Mouse (Mus musculus) intestine, embryonic 14.5 days (tissue): ENCODE data around the gene Tex14. TPM values are rescaled to one million over a fixed set of nuclear protein-coding genes. Genes with fewer than 3 reads are reported as not detected.
"Not testable (repeated sequence)": the region's sequence is repeated elsewhere in the genome, so short reads cannot be mapped to it uniquely, and the experiment has no call there.

Experiments
- ATAC-seq: fragments of 200-750 bp; cut with Nextera tagmentation; replicated peaks from 2 replicates; pipeline ENCODE4 v1.8.0; 2017; ENCODE audit warnings: low read depth, moderate number of reproducible peaks, moderate TSS enrichment, moderate library complexity; ENCODE audit not compliant: low FRiP score, low TSS enrichment
- DNase-seq: peaks from one replicate; pipeline ENCODE4 v3.0.0-alpha.2; 2018; ENCODE audit warnings: low spot score
- H3K27ac ChIP-seq: fragments of 300-500 bp; sonication (generic); 2 replicates; pipeline ENCODE4 v1.5.1; 2014; ENCODE audit warnings: low read depth, mild to moderate bottlenecking, control low read depth
- H3K27me3 ChIP-seq: fragments of 300-500 bp; sonication (generic); replicated peaks from 2 replicates; pipeline ENCODE4 v1.6.1; 2014; ENCODE audit warnings: low read length, control low read depth; ENCODE audit not compliant: control insufficient read depth, insufficient read depth
- H3K36me3 ChIP-seq: fragments of 300-500 bp; sonication (generic); 2 replicates; pipeline ENCODE4 v1.6.1; 2014; ENCODE audit warnings: low read length, control low read depth; ENCODE audit not compliant: control insufficient read depth, insufficient read depth
- H3K4me1 ChIP-seq: fragments of 300-500 bp; sonication (generic); replicated peaks from 2 replicates; pipeline ENCODE4 v1.6.1; 2014; ENCODE audit warnings: low read length, control low read depth, mixed read lengths; ENCODE audit not compliant: control insufficient read depth, insufficient read depth
- H3K4me2 ChIP-seq: fragments of 300-500 bp; sonication (generic); 2 replicates; pipeline ENCODE4 v1.6.1; 2014; ENCODE audit warnings: low read length
- H3K4me3 ChIP-seq: fragments of 300-500 bp; sonication (generic); 2 replicates; pipeline ENCODE4 v1.5.1; 2014; ENCODE audit warnings: low read depth, low read length, control low read depth, mixed read lengths
- H3K9ac ChIP-seq: fragments of 300-500 bp; sonication (generic); 2 replicates; pipeline ENCODE4 v1.6.1; 2014; ENCODE audit warnings: mild to moderate bottlenecking, low read length
- H3K9me3 ChIP-seq: fragments of 300-500 bp; sonication (generic); 2 replicates; pipeline ENCODE4 v1.6.1; 2016; ENCODE audit warnings: low read length, control low read depth; ENCODE audit not compliant: control insufficient read depth
- WGBS: fragments of 180-500 bp; shearing (Covaris S2); extraction: QIAGEN DNeasy Blood & Tissue Kit; methylation state at CpG from one replicate; pipeline ENCODE4 v1.1.7; 2014; 5-methylcytosine and 5-hydroxymethylcytosine counted together
- polyA plus RNA-seq: library from polyadenylated mRNA; unstranded; fragments of >200 nt; fragmentation: Nextera tagmentation; extraction: Ambion mirVana; gene quantifications from 2 replicates; pipeline ENCODE4 v1.2.1, GENCODE M21; 2014

Gene Tex14
- polyA plus RNA-seq, 1 experiment from 2014 or later = 0.65 TPM

GRCm38 (mm10) chr11:87449200-87449547 lies 44.3 kb downstream of the Tex14 start:
- ATAC-seq (no peak), DNase-seq (no peak)
- H3K4me2 ChIP-seq = no peak overlapping the region
- no peaks in the 10 kb centered on the region for H3K27me3 ChIP-seq
- 3% methylated on average over 3 of the region's 3 CpGs for WGBS
- H3K27ac ChIP-seq = peak overlapping the region; percentile 55
- no peaks in the 10 kb centered on the region; the same call in 1 of the 2 replicates for H3K4me1 ChIP-seq
- H3K9ac ChIP-seq = no peak overlapping the region
- no peak overlapping the region for H3K4me3 ChIP-seq
- no peaks in the 10 kb centered on the region for H3K9me3 ChIP-seq
- H3K36me3 ChIP-seq = no peaks in the 10 kb centered on the region

- not testable (repeated sequence) for H3K4me3 ChIP-seq
Observed at GRCm38 (mm10) chr11:87449847-87450246, 45.0 kb downstream of the Tex14 start.

DNA sequence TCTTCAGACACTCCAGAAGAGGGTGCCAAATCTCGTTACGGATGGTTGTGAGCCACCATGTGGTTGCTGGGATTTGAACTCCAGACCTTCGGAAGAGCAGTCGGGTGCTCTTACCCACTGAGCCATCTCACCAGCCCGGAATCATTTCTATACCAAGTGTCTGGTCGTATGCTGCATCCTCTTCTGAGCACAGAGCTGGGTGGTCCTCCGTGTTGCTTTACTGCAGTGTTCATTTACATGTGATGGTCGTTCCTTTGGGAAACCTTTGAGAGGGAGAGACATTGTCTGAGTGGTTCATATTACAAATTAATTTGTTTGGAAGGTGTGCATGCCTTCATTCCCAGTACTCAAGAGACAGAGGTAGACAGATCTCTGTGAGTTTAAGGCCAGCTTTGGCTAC lies 47.9 kb downstream of the Tex14 start:
- not testable (repeated sequence) for ATAC-seq, DNase-seq, H3K4me2 ChIP-seq, H3K4me1 ChIP-seq, H3K27ac ChIP-seq, H3K27me3 ChIP-seq, H3K9me3 ChIP-seq, H3K9ac ChIP-seq, H3K4me3 ChIP-seq, H3K36me3 ChIP-seq
- 71% methylated on average over 6 of the region's 8 CpGs for WGBS

More at GRCm38 (mm10) chr11:87449847-87450246, 45.0 kb downstream of the Tex14 start:
- not testable (repeated sequence) for H3K36me3 ChIP-seq, H3K9me3 ChIP-seq, H3K27ac ChIP-seq, ATAC-seq, H3K4me1 ChIP-seq, H3K9ac ChIP-seq, H3K27me3 ChIP-seq, DNase-seq, H3K4me2 ChIP-seq
- WGBS = 60% methylated on average over 5 of the region's 5 CpGs

GRCm38 (mm10) chr11:87453216-87454034 lies 48.6 kb downstream of the Tex14 start:
- H3K9ac ChIP-seq = no peak overlapping the region
- H3K4me2 ChIP-seq = no peak overlapping the region
- no peak overlapping the region for H3K27ac ChIP-seq

DNA sequence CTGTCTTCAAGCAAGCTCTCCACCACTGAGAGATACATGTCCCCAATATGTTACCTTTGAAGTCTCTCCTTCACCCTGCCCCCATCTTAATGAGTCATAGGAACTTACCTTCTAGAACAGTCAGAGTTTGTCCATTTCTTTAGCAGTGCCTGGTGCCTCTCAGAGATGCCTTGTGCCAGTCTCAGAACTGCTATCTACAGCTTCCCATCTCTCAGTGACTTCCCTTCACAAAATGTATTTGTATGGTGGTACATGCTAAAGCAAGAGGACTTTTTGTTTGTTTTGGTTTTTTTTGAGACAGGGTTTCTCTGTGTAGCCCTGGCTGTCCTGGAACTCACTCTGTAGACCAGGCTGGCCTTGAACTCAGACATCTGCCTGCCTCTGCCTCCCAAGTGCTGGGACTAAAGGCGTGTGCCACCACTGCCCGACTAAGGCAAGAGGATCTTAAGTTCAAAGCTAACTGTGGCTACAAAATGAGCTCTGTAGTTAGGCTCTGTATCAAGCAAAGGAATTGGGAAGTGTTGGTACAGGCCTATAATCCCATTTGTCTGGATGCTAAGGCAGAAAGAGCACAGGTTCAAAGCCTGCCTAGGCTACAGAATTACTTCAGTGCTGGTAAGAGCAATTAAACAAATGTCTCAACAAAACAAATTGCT lies 49.3 kb downstream of the Tex14 start:
- DNase-seq (no peak), ATAC-seq (no peak)
- Histone ChIP-seq H3K27me3 (no peaks in the 10 kb centered on the region), H3K36me3 (no peaks in the 10 kb centered on the region), H3K9me3 (no peaks in the 10 kb centered on the region), H3K9ac (no peak overlapping the region), H3K27ac (no peak overlapping the region), H3K4me3 (no peak overlapping the region), H3K4me2 (no peak overlapping the region), H3K4me1 (no peaks in the 10 kb centered on the region)
- WGBS = 78% methylated on average over 2 of the region's 2 CpGs

More at GRCm38 (mm10) chr11:87453216-87454034, 48.6 kb downstream of the Tex14 start:
- Histone ChIP-seq H3K4me1 (no peaks in the 10 kb centered on the region), H3K27me3 (no peaks in the 10 kb centered on the region), H3K9me3 (no peaks in the 10 kb centered on the region), H3K4me3 (no peak overlapping the region), H3K36me3 (no peaks in the 10 kb centered on the region)
- DNase-seq (no peak), ATAC-seq (no peak)
- WGBS = 16% methylated on average over 13 of the region's 13 CpGs

GRCm38 (mm10) chr11:87455573-87455972 lies 50.7 kb downstream of the Tex14 start:
- DNase-seq = no peak
- Histone ChIP-seq H3K27ac (no peak overlapping the region), H3K4me1 (no peaks in the 10 kb centered on the region), H3K9me3 (no peaks in the 10 kb centered on the region), H3K4me2 (no peak overlapping the region), H3K4me3 (no peak overlapping the region), H3K27me3 (no peaks in the 10 kb centered on the region), H3K9ac (no peak overlapping the region), H3K36me3 (no peaks in the 10 kb centered on the region)
- no peak for ATAC-seq
- 92% methylated on average over 5 of the region's 5 CpGs for WGBS

GRCm38 (mm10) chr11:87455984-87456383 lies 51.1 kb downstream of the Tex14 start:
- no peaks in the 10 kb centered on the region for H3K9me3 ChIP-seq
- no peaks in the 10 kb centered on the region for H3K36me3 ChIP-seq
- no peak overlapping the region for H3K27ac ChIP-seq
- ATAC-seq = no peak
- H3K4me1 ChIP-seq = no peaks in the 10 kb centered on the region
- WGBS = 93% methylated on average over 4 of the region's 4 CpGs
- no peak for DNase-seq
- H3K4me3 ChIP-seq = no peak overlapping the region
- no peaks in the 10 kb centered on the region for H3K27me3 ChIP-seq
- H3K4me2 ChIP-seq = no peak overlapping the region
- H3K9ac ChIP-seq = no peak overlapping the region

- WGBS = 90% methylated on average over 6 of the region's 6 CpGs
- no peak overlapping the region for H3K4me3 ChIP-seq
- no peak overlapping the region for H3K9ac ChIP-seq
- H3K9me3 ChIP-seq = no peaks in the 10 kb centered on the region
- H3K36me3 ChIP-seq = no peaks in the 10 kb centered on the region
- no peak overlapping the region for H3K4me2 ChIP-seq
- H3K27me3 ChIP-seq = no peaks in the 10 kb centered on the region
- ATAC-seq (no peak), DNase-seq (no peak)
- 0 out of 2 replicates have a peak, but pooled peaks cover 4% of the 10 kb centered on the region for H3K4me1 ChIP-seq
- no peak overlapping the region for H3K27ac ChIP-seq
Observed at GRCm38 (mm10) chr11:87460566-87460965, 55.7 kb downstream of the Tex14 start.
